Mouse (Mus musculus) CH12.LX (cell line): ENCODE results near the gene Fam168a. TPM values are rescaled to one million over a fixed set of nuclear protein-coding genes. Genes with fewer than 3 reads are reported as not detected.

Source experiments
- DNase-seq: peaks from one replicate; pipeline ENCODE4 v3.0.0-alpha.2; 2013; ENCODE audit errors: extremely low read depth
- H3K27ac ChIP-seq: 2 replicates; pipeline ENCODE4 v1.5.1; 2012; ENCODE audit warnings: low read depth, mild to moderate bottlenecking, control low read depth, moderate library complexity; ENCODE audit not compliant: insufficient read depth
- H3K27me3 ChIP-seq: replicated peaks from 2 replicates; pipeline ENCODE3; 2012; ENCODE audit warnings: inconsistent platforms
- H3K36me3 ChIP-seq, 2 experiments: replicated peaks in 1 of 2; 2 replicates each; pipeline versions ENCODE3 to v1.6.1; 2012; ENCODE audit warnings: inconsistent platforms in 1 of 2, low read length in 1 of 2, mild to moderate bottlenecking in 1 of 2, mixed read lengths in 1 of 2, moderate library complexity in 1 of 2; ENCODE audit not compliant: control insufficient read depth in 1 of 2, insufficient read depth in 1 of 2
- H3K4me1 ChIP-seq, 2 experiments: 2 replicates each; pipeline ENCODE4 v1.6.1; 2012; ENCODE audit warnings: inconsistent platforms in 1 of 2, moderate library complexity in 1 of 2; ENCODE audit not compliant: insufficient read depth in 2 of 2, control insufficient read depth in 1 of 2
- H3K4me2 ChIP-seq: 2 replicates; pipeline ENCODE4 v1.6.1; 2012; ENCODE audit warnings: low read depth, mild to moderate bottlenecking, control low read depth; ENCODE audit not compliant: poor library complexity, insufficient read depth, severe bottlenecking
- H3K4me3 ChIP-seq, 3 experiments: fragments of 150-350 bp in 1 of 3; sonication (generic) in 1 of 3; replicated peaks in 1 of 3; 2 replicates each; pipeline versions ENCODE3 to v1.5.1; 2011 to 2012; ENCODE audit warnings: low read depth in 2 of 3, low read length in 2 of 3, mild to moderate bottlenecking in 2 of 3, moderate library complexity in 2 of 3, control low read depth in 1 of 3, improper control_type of control experiment in 1 of 3, inconsistent platforms in 1 of 3, mixed read lengths in 1 of 3; ENCODE audit not compliant: poor library complexity in 1 of 3
- H3K79me2 ChIP-seq: replicated peaks from 2 replicates; pipeline ENCODE4 v1.6.1; 2012; ENCODE audit warnings: mild to moderate bottlenecking, moderate library complexity; ENCODE audit not compliant: control insufficient read depth, poor library complexity, insufficient read depth, severe bottlenecking; ENCODE audit errors: extremely low read depth
- H3K9ac ChIP-seq: 2 replicates; pipeline ENCODE4 v1.6.1; 2012; ENCODE audit warnings: low read depth, mild to moderate bottlenecking, control low read depth, moderate library complexity; ENCODE audit not compliant: insufficient read depth
- H3K9me3 ChIP-seq: replicated peaks from 2 replicates; pipeline ENCODE3; 2012; ENCODE audit warnings: low read length, inconsistent platforms, mixed read lengths
- BHLHE40 ChIP-seq: IDR thresholded peaks from 2 replicates; pipeline ENCODE4 v1.6.1; 2011; ENCODE audit warnings: mild to moderate bottlenecking, low read depth, low read length, improper control_type of control experiment
- CHD2 ChIP-seq: IDR thresholded peaks from 2 replicates; pipeline ENCODE4 v1.6.1; 2011; ENCODE audit warnings: low read length, improper control_type of control experiment
- CTCF ChIP-seq, 2 experiments: IDR thresholded peaks in 1 of 2; conservative IDR thresholded peaks in 1 of 2; 2 replicates each; pipeline ENCODE4 v1.5.1; 2011 to 2012; ENCODE audit warnings: low read depth in 2 of 2, low read length in 2 of 2, improper control_type of control experiment in 1 of 2, inconsistent platforms in 1 of 2, mild to moderate bottlenecking in 1 of 2, moderate library complexity in 1 of 2
- E2F4 ChIP-seq: IDR thresholded peaks from 2 replicates; pipeline ENCODE4 v1.6.1; 2011; ENCODE audit warnings: low read depth, low read length, improper control_type of control experiment; ENCODE audit not compliant: insufficient replicate concordance
- GABPA ChIP-seq: IDR thresholded peaks from 2 replicates; pipeline ENCODE4 v1.6.1; 2012; ENCODE audit warnings: low read depth, low read length, improper control_type of control experiment, inconsistent platforms; ENCODE audit not compliant: insufficient replicate concordance
- HCFC1 ChIP-seq: IDR thresholded peaks from 2 replicates; pipeline ENCODE4 v1.6.1; 2012; ENCODE audit warnings: low read depth, mild to moderate bottlenecking, inconsistent platforms, low read length, improper control_type of control experiment
- IRF4 ChIP-seq: IDR thresholded peaks from 2 replicates; pipeline ENCODE4 v1.6.1; 2014; ENCODE audit warnings: low read depth, mild to moderate bottlenecking, inconsistent platforms, low read length, improper control_type of control experiment
- JUN ChIP-seq: IDR thresholded peaks from 2 replicates; pipeline ENCODE4 v1.6.1; 2011; ENCODE audit warnings: low read depth, mild to moderate bottlenecking, low read length, improper control_type of control experiment, moderate library complexity; ENCODE audit not compliant: insufficient read depth
- JUND ChIP-seq: conservative IDR thresholded peaks from 2 replicates; pipeline ENCODE4 v1.6.1; 2011; ENCODE audit warnings: low read depth, low read length, improper control_type of control experiment
- KAT2A ChIP-seq: IDR thresholded peaks from 2 replicates; pipeline ENCODE4 v1.6.1; 2012; ENCODE audit warnings: low read length, improper control_type of control experiment, inconsistent platforms; ENCODE audit not compliant: insufficient replicate concordance
- MAFK ChIP-seq: IDR thresholded peaks from 2 replicates; pipeline ENCODE4 v1.6.1; 2011; ENCODE audit warnings: low read length, improper control_type of control experiment; ENCODE audit not compliant: insufficient replicate concordance
- MAZ ChIP-seq: IDR thresholded peaks from 2 replicates; pipeline ENCODE4 v1.6.1; 2012; ENCODE audit warnings: low read depth, mild to moderate bottlenecking, inconsistent platforms, low read length, improper control_type of control experiment, moderate library complexity
- MXI1 ChIP-seq: IDR thresholded peaks from 2 replicates; pipeline ENCODE4 v1.6.1; 2011; ENCODE audit warnings: mild to moderate bottlenecking, low read depth, low read length, improper control_type of control experiment
- MYC ChIP-seq: IDR thresholded peaks from 2 replicates; pipeline ENCODE4 v1.6.1; 2011; ENCODE audit warnings: low read depth, mild to moderate bottlenecking, improper control_type of control experiment, low read length
- NRF1 ChIP-seq: IDR thresholded peaks from 2 replicates; pipeline ENCODE4 v1.6.1; 2014; ENCODE audit warnings: low read depth, mild to moderate bottlenecking, inconsistent platforms, low read length, improper control_type of control experiment, moderate library complexity
- PAX5 ChIP-seq: IDR thresholded peaks from 2 replicates; pipeline ENCODE4 v1.6.1; 2012; ENCODE audit warnings: low read length, inconsistent platforms, mixed read lengths
- POLR2A ChIP-seq: IDR thresholded peaks from 2 replicates; pipeline ENCODE4 v1.6.1; 2011; ENCODE audit warnings: low read depth, mild to moderate bottlenecking, improper control_type of control experiment, low read length
- POLR2AphosphoS2 ChIP-seq: IDR thresholded peaks from 2 replicates; pipeline ENCODE4 v1.6.1; 2011; ENCODE audit warnings: low read depth, low read length, improper control_type of control experiment
- RCOR1 ChIP-seq: conservative IDR thresholded peaks from 2 replicates; pipeline ENCODE4 v1.6.1; 2012; ENCODE audit warnings: low read depth, mild to moderate bottlenecking, inconsistent platforms, low read length, improper control_type of control experiment
- SIN3A ChIP-seq: IDR thresholded peaks from 2 replicates; pipeline ENCODE4 v1.6.1; 2012; ENCODE audit warnings: low read length, improper control_type of control experiment, inconsistent platforms
- SMC3 ChIP-seq: IDR thresholded peaks from 2 replicates; pipeline ENCODE4 v1.6.1; 2011; ENCODE audit warnings: low read depth, low read length, improper control_type of control experiment
- TBP ChIP-seq: conservative IDR thresholded peaks from 2 replicates; pipeline ENCODE4 v1.6.1; 2011; ENCODE audit warnings: low read depth, low read length, improper control_type of control experiment
- TCF12 ChIP-seq: IDR thresholded peaks from 2 replicates; pipeline ENCODE4 v1.6.1; 2014; ENCODE audit warnings: low read depth, mild to moderate bottlenecking, inconsistent platforms, low read length, improper control_type of control experiment
- UBTF ChIP-seq: IDR thresholded peaks from 2 replicates; pipeline ENCODE4 v1.6.1; 2012; ENCODE audit warnings: low read depth, mild to moderate bottlenecking, inconsistent platforms, low read length, improper control_type of control experiment, moderate library complexity
- USF1 ChIP-seq: IDR thresholded peaks from 2 replicates; pipeline ENCODE4 v1.6.1; 2014; ENCODE audit warnings: low read depth, mild to moderate bottlenecking, inconsistent platforms, low read length, improper control_type of control experiment
- USF2 ChIP-seq: conservative IDR thresholded peaks from 2 replicates; pipeline ENCODE4 v1.6.1; 2011; ENCODE audit warnings: low read depth, low read length, improper control_type of control experiment
- ZNF384 ChIP-seq: IDR thresholded peaks from 2 replicates; pipeline ENCODE4 v1.6.1; 2012; ENCODE audit warnings: low read depth, low read length, improper control_type of control experiment, inconsistent platforms
- dilution Hi-C: fragments of 300-500 bp; cut with MboI; formaldehyde crosslinking; loops from 2 replicates; pipeline ENCODE4 v1.14.3; 2020; ENCODE audit warnings: low sequenced_read_pairs; ENCODE audit not compliant: extremely low pct_unique_long_range_greater_than_20kb, extremely low pct_ligation_motif_present
- in situ Hi-C: fragments of 300-500 bp; cut with MboI; formaldehyde crosslinking; loops from 3 replicates; pipeline ENCODE4 v1.14.3; 2019; ENCODE audit warnings: low sequenced_read_pairs, low pct_ligation_motif_present, low pct_unique_long_range_greater_than_20kb, mixed read lengths
- polyA plus RNA-seq: library from polyadenylated mRNA; unstranded; fragments of >175 nt; gene quantifications from 2 replicates; pipeline ENCODE4 v1.2.1, GENCODE M21; 2012; ENCODE audit warnings: low read depth; ENCODE audit not compliant: insufficient read length
- total RNA-seq, 2 experiments: library from RNA; depleted of rRNA; stranded (reverse); fragments of 300-350 nt in 1 of 2; fragments of >200 nt in 1 of 2; gene quantifications; 2 replicates each; pipeline ENCODE4 v1.2.3; 2012 to 2014

Gene Fam168a
- total and polyA plus RNA-seq, 3 experiments = 4.0 to 15.0 (median 4.9) TPM

GRCm38 (mm10) chr7:100833859-100834258, 127.4 kb downstream of the Fam168a start:
- H3K4me1 ChIP-seq = peaks cover 0 to 10% of the 10 kb centered on the region in 2 experiments; a peak in 2 of 4 replicates
- peaks cover 2 to 60% of the 10 kb centered on the region in 2 experiments for H3K36me3 ChIP-seq
- H3K27ac ChIP-seq = no peak overlapping the region
- in situ Hi-C loops (no loop called here), dilution Hi-C loops (no loop called here)
- H3K79me2 ChIP-seq = no peaks in the 10 kb centered on the region
- H3K9ac ChIP-seq = no peak overlapping the region
- TF ChIP-seq MYC = no peak
- no peak for TF ChIP-seq TBP
- TF ChIP-seq USF2 = no peak
- TF ChIP-seq USF1 = no peak
- TF ChIP-seq SIN3A = no peak
- TF ChIP-seq UBTF = no peak
- TF ChIP-seq GABPA = no peak
- TF ChIP-seq JUND = no peak
- no peak for TF ChIP-seq CTCF (conservative IDR thresholded peaks at IDR 0.05 in 1 of 2, IDR thresholded peaks at IDR 0.05 in 1 of 2; ENCODE audit: low read depth in 2 of 2, low read length in 2 of 2)
- no peak for TF ChIP-seq IRF4
- TF ChIP-seq MAFK = no peak
- no peak for TF ChIP-seq BHLHE40
- no peak for TF ChIP-seq MXI1
- no peak for TF ChIP-seq TCF12
- TF ChIP-seq KAT2A = no peak
- no peak for DNase-seq
- no peaks in the 10 kb centered on the region for H3K27me3 ChIP-seq
- no peak overlapping the region for H3K4me2 ChIP-seq
- no peak overlapping the region for H3K4me3 ChIP-seq
- H3K9me3 ChIP-seq = no peaks in the 10 kb centered on the region

- Histone ChIP-seq H3K36me3 (peaks cover 2 to 62% of the 10 kb centered on the region in 2 experiments), H3K27ac (no peak overlapping the region), H3K27me3 (no peaks in the 10 kb centered on the region), H3K9me3 (no peaks in the 10 kb centered on the region), H3K9ac (no peak overlapping the region), H3K4me2 (no peak overlapping the region), H3K4me3 (no peak overlapping the region), H3K4me1 (peaks cover 0 to 10% of the 10 kb centered on the region in 2 experiments; a peak in 2 of 4 replicates), H3K79me2 (no peaks in the 10 kb centered on the region)
- dilution Hi-C loops = no loop called here
- no peak for DNase-seq
- no peak for TF ChIP-seq POLR2A
- TF ChIP-seq JUN = no peak
- TF ChIP-seq TBP = no peak
- TF ChIP-seq SMC3 = no peak
- TF ChIP-seq HCFC1 = no peak
- TF ChIP-seq POLR2AphosphoS2 = no peak
- no peak for TF ChIP-seq CHD2
- no peak for TF ChIP-seq E2F4
- TF ChIP-seq NRF1 = no peak
- no peak for TF ChIP-seq USF2
- TF ChIP-seq JUND = no peak
- no peak for TF ChIP-seq MAZ
- TF ChIP-seq PAX5 = no peak
- no peak for TF ChIP-seq IRF4
- TF ChIP-seq ZNF384 = no peak
- no peak for TF ChIP-seq USF1
- TF ChIP-seq TCF12 = no peak
- no peak for TF ChIP-seq RCOR1
- in situ Hi-C loops = no loop called here
These were observed 128.7 kb downstream of the Fam168a start for GRCm38 (mm10) chr7:100835168-100835567.
